Mouse (Mus musculus) cerebellum, postnatal 36 days (tissue): ENCODE results near the gene Sfmbt1.
A peak's percentile ranks its signal among the peaks of the same experiment; 100 is the strongest.

Experiments used
- DNase-seq, 2 experiments: peaks; one replicate each; pipeline ENCODE4 v3.0.0; 2021 to 2022; ENCODE audit warnings: mixed read lengths in 2 of 2

The Sfmbt1 gene

GRCm38 (mm10) chr14:30714799-30715617 is at the start of gene Sfmbt1:
TSS of gene Sfmbt1 (plus strand) at chr14:30714849.
- peak; percentile 9 to 38 for DNase-seq

- DNase-seq: no peak
These were observed 48.6 kb upstream of the Sfmbt1 start for GRCm38 (mm10) chr14:30666061-30666460.

- DNase-seq: no peak
These were observed 48.0 kb upstream of the Sfmbt1 start for GRCm38 (mm10) chr14:30666604-30667003.

- no peak for DNase-seq
These were observed 44.5 kb upstream of the Sfmbt1 start for GRCm38 (mm10) chr14:30670161-30670560.

DNA sequence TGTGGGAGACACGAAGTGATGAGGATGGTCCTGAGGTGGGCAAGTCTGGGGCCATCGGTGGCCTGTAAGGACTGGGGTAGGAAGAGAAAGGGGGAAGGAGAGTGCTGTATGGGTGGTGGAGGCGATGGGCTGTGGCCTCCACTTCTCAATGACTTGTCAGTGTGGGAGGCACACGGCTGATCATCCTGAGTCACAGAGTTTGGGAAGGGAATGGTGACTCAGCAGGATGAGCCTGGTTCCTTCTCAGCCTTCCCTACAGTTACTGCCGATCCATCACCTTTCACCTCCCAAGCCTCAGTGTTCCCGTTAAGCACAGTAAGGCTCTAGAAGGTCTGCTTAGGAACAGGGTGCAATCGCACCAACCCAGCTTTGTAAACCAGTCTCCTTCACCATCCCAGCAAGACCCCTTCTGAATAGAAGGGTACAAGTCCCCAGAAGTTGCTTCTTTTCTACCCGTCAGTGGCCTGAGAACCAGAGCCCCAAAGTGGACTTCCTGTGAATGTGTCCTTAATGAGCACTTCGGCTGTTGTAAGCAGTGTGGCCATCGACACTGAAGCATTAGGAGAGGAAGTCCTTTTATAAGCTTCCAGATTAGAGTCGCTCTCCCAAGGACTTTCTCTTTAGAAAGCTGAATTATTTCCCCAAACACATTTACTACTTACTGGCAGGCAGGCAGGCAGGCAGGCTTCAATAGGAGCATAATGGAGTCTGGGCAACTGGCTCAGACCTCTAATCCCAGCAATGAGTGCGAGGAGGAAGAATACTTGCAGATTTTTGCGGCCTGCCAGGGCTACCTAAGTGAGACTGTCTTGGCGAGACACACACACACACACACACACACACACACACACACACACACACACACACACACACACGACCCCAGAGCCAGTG is 43.3 kb upstream of the Sfmbt1 start:
- no peak for DNase-seq

DNA sequence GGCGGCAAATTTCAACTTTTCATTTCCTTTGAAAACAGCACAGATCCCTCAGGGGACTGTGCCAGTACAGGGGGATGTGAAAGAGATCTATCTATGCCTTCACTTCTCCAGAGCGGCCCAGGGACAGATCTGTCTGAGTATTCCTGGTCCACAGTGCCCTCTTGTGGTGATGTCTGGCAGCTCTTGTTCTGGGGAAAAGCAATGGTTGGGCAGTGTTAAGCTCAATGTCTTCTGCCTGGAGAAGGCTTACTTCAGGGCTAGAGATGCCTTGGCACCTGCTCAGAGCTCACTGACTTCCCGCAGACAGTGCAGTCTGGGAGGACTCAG is 42.7 kb upstream of the Sfmbt1 start:
- peak; percentile 84 to 92 for DNase-seq

- DNase-seq: no peak
These were observed 39.7 kb upstream of the Sfmbt1 start for GRCm38 (mm10) chr14:30674947-30675346.

GRCm38 (mm10) chr14:30682131-30682530 is 32.5 kb upstream of the Sfmbt1 start:
- DNase-seq: no peak

DNA sequence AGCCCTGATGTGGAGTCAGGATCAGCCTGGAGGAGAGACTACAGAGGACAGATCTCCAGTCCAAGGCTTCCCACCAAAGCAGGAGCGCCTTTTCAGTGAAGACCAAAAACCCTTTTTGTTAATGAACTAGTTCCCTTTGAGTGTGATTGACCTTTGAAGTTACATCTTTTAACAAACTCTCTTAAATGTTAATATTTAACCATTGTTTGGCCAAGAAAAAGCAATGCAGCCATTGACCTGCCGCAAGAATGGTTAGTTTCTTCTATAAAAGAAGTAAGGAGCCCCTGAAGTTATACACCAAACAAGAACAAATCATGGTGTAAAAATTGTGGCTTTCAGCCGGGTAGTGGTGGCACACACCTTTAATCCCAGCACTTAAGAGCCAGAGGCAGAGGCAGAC is 24.0 kb upstream of the Sfmbt1 start:
- DNase-seq: no peak

DNA sequence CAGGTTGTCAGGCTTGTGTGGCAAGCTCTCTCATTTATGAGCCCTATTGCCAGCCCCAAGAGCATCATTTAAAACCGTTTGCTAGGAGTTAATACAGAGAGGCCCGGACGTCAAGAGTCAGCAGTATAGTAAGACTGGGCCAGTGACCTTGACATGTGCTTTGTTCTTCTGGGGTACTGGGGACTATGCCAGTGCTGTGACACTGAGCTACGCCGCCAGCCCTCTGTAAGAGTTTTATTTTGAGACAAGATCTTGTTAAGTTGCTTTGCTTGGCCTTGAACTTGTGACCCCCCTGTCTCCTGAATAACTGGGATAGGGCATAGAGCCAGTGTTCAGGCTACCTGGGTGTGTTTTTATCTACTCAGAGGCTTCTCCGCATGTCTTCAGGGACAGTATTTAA is 22.2 kb upstream of the Sfmbt1 start:
- DNase-seq: no peak

- DNase-seq: no peak
These were observed 19.9 kb upstream of the Sfmbt1 start for GRCm38 (mm10) chr14:30694786-30695185.

DNA sequence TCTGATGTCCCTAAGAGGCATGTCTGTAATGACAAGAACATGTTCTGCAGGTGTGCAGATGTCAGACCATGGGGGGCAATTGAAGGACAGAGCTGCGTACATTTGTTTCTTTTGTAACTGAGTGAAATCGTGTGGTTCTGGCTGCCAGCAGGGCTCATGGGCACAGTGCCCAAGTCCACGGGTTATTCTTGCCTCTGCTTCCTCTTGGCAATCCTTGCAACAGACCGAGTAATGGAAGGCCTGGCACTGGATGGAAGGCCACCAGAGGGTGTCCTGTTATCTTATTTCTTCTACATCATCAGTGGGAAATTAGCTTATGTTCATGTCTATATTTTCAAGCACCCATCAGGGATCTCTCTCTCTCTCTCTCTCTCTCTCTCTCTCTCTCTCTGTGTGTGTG is 19.0 kb upstream of the Sfmbt1 start:
- DNase-seq: peak; percentile 82 to 85

DNA sequence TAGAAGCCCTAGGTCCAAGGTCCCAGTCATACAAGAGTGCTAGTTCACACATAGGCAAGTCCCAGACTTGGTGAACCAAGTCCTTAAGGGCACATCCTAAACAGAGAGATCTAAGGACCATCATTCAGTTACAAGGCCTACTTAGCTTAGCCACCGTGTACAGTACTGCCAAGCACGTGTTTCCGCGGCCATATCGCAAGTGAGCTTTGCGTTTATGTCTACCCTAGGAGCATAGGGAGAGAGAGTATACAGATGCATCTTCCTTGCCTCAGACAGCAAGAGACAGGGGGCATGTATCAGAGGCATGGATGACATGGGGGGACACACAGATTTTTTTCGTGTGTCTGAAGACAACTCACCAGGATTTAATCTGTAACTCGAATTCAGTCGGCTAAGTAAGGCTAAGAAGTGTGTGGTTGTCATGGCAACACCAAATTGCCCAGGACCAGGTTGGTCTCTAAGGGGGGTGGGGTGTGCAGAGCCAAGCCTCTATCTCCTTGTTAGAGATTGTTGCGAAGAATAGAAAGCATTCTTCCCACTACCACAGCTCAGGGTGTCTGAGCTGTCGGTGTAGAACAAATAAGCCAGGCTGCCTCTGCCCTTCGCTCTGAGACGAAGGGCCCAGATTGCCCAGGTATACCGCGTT is 17.1 kb upstream of the Sfmbt1 start:
- no peak for DNase-seq

DNA sequence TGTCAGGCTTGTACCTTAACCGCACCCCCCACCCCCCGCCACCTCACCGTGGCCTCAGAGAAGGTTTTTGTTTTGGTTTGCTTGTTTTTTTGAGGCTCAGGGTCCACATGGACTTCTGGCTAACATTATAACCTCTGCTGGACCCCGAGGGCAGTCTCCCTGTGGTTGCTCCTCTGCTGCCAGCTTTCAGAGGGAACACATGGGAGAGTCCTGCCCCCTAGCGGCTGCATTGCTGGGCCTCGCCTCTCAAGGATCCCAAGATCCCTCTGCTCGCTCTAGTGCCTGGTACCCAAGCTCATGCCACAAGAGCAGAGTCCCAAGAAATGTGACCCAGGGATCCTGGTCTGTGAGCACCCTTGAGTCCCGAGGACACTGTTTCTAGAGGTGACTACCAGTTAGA is 15.0 kb upstream of the Sfmbt1 start:
- DNase-seq: peak; percentile 46 to 53

DNA sequence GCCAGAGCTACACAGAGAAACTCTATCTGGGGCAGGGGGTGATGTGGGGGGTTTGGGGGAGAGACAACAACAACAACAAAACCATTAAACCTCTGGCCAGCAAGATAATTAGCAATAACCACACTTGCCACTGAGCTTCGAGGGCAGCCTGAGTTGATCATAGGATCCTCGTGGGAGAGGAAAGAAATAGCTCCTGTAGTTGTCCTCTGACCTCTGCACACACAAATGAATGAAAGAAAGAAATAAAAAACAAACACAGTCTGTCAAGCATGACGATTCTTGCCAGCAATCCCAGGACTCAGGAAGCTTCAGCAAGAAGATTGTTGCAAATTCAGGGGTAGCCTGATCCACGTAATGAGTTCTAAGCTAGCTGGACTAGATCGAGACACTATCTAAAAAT is 12.1 kb upstream of the Sfmbt1 start:
- no peak for DNase-seq

DNA sequence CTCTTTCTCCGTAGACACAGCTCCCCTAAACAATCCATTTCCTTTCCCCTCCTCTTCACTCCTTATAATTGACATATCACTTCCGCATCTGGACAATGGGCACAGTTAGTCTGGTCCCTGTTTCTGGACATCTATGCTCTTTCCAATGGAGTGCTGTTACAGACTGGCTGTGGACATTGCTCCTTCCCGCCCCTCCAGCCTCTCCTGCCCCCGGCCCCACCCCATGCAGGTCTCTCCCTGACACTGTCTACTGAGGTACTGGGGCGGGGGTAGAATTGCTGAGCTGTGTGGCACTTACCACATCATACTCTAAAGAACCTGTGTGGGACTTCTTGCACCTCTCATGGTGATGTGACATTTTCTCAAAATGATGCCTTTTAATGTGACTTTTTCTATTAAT is 11.6 kb upstream of the Sfmbt1 start:
- DNase-seq: no peak

GRCm38 (mm10) chr14:30704098-30704855 is 10.4 kb upstream of the Sfmbt1 start:
- DNase-seq: no peak

- no peak for DNase-seq
These were observed 2.8 kb upstream of the Sfmbt1 start for GRCm38 (mm10) chr14:30711892-30712291.

GRCm38 (mm10) chr14:30713769-30714168 is 880 bp upstream of the Sfmbt1 start:
- DNase-seq: no peak

GRCm38 (mm10) chr14:30715618-30716050 is 985 bp downstream of the Sfmbt1 start:
- DNase-seq: peak; percentile 78 to 85

DNA sequence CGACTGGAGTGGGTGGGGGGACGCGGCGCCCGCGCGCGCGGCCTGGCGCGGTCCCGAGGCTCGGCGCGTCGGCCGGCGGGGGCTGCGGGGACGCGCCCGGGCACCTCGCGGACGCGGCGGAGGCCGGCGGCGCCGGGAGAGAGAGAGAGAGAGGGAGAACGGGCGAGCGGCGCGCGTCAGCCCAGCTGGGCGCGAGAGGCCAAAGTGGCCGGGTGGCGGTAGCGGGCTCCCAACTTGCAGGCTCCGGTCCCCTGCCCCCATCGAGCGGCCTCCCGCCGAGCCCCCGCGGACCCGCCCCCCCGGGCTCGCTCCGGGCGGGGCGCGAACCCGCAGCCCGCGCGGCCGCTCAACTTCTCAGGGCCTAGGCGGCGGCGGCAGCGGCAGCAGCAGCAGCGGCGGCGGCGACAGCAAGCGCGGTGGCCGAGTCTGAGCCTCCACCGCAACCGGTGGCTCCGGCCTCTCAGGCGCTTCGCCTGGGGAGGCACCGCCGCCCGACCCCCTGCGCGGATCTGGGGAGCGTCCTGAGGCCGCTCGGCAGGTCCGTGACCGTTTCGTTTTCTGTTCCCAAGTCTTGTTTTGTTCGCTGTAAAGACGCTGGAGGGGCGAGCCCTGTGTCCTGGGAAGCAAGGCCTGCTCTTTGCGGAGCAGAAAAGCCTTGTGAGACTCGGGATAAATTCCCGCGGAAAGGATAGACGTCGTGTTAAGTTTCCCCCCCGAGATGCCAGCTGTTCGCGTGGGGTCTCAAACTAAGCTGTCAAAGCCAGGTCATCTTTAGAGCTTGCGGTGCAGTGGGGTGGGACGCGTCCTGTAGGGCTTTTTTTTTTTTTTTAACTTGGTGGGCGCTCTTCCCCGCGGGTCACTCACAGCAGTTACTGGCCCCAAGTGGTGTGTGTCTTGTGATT is 1.7 kb downstream of the Sfmbt1 start:
- peak; percentile 52 to 69 for DNase-seq

- no peak for DNase-seq
These were observed 2.3 kb downstream of the Sfmbt1 start for GRCm38 (mm10) chr14:30716953-30717285.
